Mouse (Mus musculus): Measurements from ENCODE around the gene Tirap. TPM values are rescaled to one million over a fixed set of nuclear protein-coding genes. Genes with fewer than 3 reads are reported as not detected.

The Tirap gene
- polyA plus RNA-seq, 1 experiment from 2014 or later, result 11.8 TPM

DNA sequence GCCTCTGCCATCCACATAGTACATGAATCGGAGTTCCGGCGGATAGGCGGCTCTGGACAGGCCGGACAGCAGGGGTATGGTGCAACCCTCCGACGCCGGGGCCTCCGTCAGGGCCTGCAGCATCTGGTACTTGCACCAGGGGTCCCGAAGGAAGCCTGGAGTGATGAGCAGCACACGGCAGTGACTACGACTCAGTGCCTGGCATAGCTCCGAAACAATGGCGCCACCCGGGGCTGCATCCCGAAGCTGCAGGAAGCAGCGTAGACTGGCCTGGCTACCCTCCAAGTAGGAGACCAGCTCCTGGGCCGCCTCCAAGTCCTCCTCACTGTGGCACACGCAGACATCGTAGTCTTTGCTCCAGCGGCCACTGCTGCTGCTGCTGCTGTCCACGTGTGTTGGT lies 11.4 kb downstream of the Tirap start:
- WGBS, result 77% methylated on average over 22 of the region's 22 CpGs
- H3K36me3 ChIP-seq, result peaks cover 45% of the 10 kb centered on the region

DNA sequence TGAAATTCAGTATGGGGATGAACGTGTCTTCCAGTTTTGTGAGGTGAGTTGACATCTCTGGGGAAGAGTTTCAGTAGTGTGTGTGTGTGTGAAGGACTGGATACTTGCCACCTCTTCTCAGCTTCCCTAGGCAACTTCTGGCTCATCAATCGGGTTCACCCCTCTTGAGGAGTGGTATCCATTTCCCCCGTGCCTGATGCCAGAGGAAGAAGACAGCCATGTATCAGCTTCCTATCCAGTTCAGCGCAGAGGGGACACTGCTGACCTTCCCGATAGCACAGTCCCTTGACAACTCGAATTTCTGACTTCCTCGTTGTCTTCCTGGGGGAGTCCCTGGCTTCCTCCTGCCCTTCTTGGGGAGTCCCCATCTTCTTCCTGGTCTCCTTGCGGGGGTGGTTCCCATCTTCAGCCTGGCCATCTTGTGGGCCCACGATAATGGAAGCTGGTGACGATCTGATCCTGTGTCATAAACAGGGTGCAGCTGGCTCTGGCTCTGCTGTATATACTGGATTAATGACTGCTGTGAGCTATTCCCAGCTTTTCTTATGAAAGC lies 12.7 kb downstream of the Tirap start:
- WGBS, result 85% methylated on average over 10 of the region's 10 CpGs
- Histone ChIP-seq H3K27me3 (replicated peaks) (no peaks in the 10 kb centered on the region), H3K36me3 (peaks cover 45% of the 10 kb centered on the region)

More for the DNA sequence above, 11.4 kb downstream of the Tirap start:
- peak; percentile 51; the same call in 1 of the 2 replicates for ATAC-seq (ENCODE audit: insufficient number of reproducible peaks, low FRiP score)
- Histone ChIP-seq H3K4me2 (no peak overlapping the region), H3K27ac (ENCODE audit: poor library complexity, severe bottlenecking) (no peak overlapping the region), H3K4me1 (replicated peaks) (no peaks in the 10 kb centered on the region; the same call in 1 of the 2 replicates), H3K9me3 (replicated peaks) (no peaks in the 10 kb centered on the region), H3K27me3 (replicated peaks) (no peaks in the 10 kb centered on the region), H3K4me3 (no peak overlapping the region), H3K9ac (no peak overlapping the region)

DNA sequence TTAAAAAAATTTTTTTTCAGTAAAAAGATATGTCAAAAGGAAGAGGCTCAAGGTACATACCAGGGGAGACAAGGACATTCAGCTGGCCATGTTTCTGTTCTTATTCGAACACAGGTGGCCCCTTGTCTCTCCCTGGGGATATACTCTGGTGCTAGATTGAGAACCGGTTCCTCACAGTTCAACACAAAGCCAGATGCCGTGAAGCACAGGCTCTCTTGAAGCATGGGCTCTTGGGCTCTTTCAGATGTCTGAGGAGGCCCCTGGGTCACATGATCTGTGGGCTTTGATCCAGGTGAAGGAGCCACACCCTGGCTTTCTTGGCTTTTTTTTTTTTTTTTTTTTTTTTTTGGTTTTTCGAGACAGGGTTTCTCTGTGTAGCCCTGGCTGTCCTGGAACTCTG lies 13.7 kb downstream of the Tirap start:
- H3K4me1 ChIP-seq (replicated peaks), result no peaks in the 10 kb centered on the region; the same call in 1 of the 2 replicates
- no peak overlapping the region for H3K4me3 ChIP-seq
- WGBS, result 84% methylated on average over 3 of the region's 4 CpGs
- no peak overlapping the region for H3K9ac ChIP-seq
- H3K4me2 ChIP-seq, result no peak overlapping the region
- no peaks in the 10 kb centered on the region for H3K9me3 ChIP-seq (replicated peaks)
- peaks cover 42% of the 10 kb centered on the region for H3K36me3 ChIP-seq
- H3K27ac ChIP-seq (ENCODE audit: poor library complexity, severe bottlenecking), result no peak overlapping the region
- no peaks in the 10 kb centered on the region for H3K27me3 ChIP-seq (replicated peaks)
- no peak for ATAC-seq (ENCODE audit: insufficient number of reproducible peaks, low FRiP score)

More for the DNA sequence above, 12.7 kb downstream of the Tirap start:
- H3K9ac ChIP-seq, result no peak overlapping the region
- no peaks in the 10 kb centered on the region for H3K9me3 ChIP-seq (replicated peaks)
- no peaks in the 10 kb centered on the region; the same call in 1 of the 2 replicates for H3K4me1 ChIP-seq (replicated peaks)
- no peak overlapping the region for H3K27ac ChIP-seq (ENCODE audit: poor library complexity, severe bottlenecking)
- no peak for ATAC-seq (ENCODE audit: insufficient number of reproducible peaks, low FRiP score)
- no peak overlapping the region for H3K4me3 ChIP-seq
- no peak overlapping the region for H3K4me2 ChIP-seq

DNA sequence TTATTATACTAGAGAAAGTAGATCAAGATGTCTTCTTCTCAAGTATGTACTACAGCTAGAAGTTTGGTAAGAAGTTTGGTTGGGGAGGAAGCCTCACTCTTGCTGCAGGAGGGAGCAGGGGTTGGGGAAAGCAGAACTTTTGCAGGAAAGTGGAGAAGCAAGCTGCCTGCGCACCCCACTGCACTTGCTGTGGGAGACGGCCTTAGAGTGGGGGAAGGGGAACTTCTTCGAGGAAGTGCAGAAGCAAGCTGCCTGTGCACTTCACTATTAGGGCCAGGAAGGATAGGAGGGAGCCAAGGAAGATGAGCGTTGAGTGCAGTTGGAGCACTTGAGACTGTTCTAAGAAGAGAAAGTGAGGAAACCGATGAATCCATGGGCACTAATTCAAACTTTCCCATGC lies 16.7 kb downstream of the Tirap start:
- H3K9me3 ChIP-seq (replicated peaks), result no peaks in the 10 kb centered on the region
- H3K9ac ChIP-seq, result no peak overlapping the region

DNA sequence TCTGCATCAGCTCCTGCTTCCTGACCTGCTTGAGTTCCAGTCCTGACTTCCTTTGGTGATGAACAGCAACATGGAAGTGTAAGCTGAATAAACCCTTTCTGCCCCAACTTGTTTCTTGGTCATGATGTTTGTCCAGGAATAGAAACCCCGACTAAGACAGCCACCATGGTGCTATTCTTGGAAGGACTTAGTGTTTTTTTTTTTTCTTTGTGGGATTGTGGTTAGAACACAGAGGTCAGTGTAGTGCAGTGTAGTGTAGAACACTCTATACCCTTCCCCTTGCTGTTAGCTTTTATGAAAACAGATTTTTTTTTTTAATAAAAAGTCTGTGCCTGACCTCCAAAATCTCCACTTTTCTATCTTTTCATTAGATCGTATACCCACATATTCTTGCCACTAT lies 17.3 kb downstream of the Tirap start:
- no peaks in the 10 kb centered on the region for H3K27me3 ChIP-seq (replicated peaks)
- H3K4me1 ChIP-seq (replicated peaks), result no peaks in the 10 kb centered on the region
- H3K9me3 ChIP-seq (replicated peaks), result no peaks in the 10 kb centered on the region
- H3K36me3 ChIP-seq, result peaks cover 14% of the 10 kb centered on the region
- no peak for ATAC-seq (ENCODE audit: insufficient number of reproducible peaks, low FRiP score)
- no peak overlapping the region for H3K27ac ChIP-seq (ENCODE audit: poor library complexity, severe bottlenecking)
- no peak overlapping the region for H3K4me2 ChIP-seq
- WGBS, result 66% methylated on average over 2 of the region's 2 CpGs
- no peak overlapping the region for H3K9ac ChIP-seq
- H3K4me3 ChIP-seq, result no peak overlapping the region

More for the DNA sequence above, 16.7 kb downstream of the Tirap start:
- no peak overlapping the region for H3K4me2 ChIP-seq
- H3K4me3 ChIP-seq, result no peak overlapping the region
- ATAC-seq (ENCODE audit: insufficient number of reproducible peaks, low FRiP score), result no peak
- no peak overlapping the region for H3K27ac ChIP-seq (ENCODE audit: poor library complexity, severe bottlenecking)
- peaks cover 19% of the 10 kb centered on the region for H3K36me3 ChIP-seq
- no peaks in the 10 kb centered on the region for H3K4me1 ChIP-seq (replicated peaks)
- WGBS, result 64% methylated on average over 5 of the region's 5 CpGs
- no peaks in the 10 kb centered on the region for H3K27me3 ChIP-seq (replicated peaks)

DNA sequence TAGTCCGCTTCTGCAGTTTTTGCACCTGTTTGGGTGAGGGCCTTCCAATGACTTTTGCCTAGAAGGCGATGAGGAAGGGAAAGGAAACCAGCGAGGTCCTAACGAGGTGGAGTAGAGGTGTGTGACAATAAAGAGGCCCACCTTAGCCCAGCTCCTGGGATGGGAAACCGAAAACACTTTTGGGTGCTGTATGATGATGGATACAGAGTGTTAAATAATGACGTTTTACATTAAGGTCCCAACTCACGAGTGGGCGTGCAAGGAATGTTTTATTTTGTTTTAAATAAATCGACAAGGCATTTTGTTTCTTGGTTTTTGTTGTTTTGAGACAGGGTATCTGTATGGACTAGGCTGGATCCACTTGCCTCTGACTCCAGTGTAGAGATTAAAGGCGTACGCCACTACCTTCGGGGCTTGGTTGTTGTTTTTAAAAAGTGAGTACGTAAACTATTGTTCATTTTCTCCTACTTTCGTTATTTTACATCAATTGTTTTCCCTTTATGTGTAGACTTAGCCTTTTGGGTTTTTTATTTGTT lies 23.9 kb downstream of the Tirap start:
- H3K9me3 ChIP-seq (replicated peaks), result no peaks in the 10 kb centered on the region
- H3K4me1 ChIP-seq (replicated peaks), result 0 out of 2 replicates have a peak, but pooled peaks cover 8% of the 10 kb centered on the region
- H3K4me3 ChIP-seq, result peak overlapping the region; percentile 74
- WGBS, result 48% methylated on average over 14 of the region's 14 CpGs
- no peak overlapping the region; the same call in 1 of the 2 replicates for H3K9ac ChIP-seq
- peak overlapping the region; percentile 85 for H3K4me2 ChIP-seq
- no peaks in the 10 kb centered on the region for H3K36me3 ChIP-seq
- no peak overlapping the region for H3K27ac ChIP-seq (ENCODE audit: poor library complexity, severe bottlenecking)
- ATAC-seq (ENCODE audit: insufficient number of reproducible peaks, low FRiP score), result no peak; the same call in 1 of the 2 replicates
- H3K27me3 ChIP-seq (replicated peaks), result no peaks in the 10 kb centered on the region

DNA sequence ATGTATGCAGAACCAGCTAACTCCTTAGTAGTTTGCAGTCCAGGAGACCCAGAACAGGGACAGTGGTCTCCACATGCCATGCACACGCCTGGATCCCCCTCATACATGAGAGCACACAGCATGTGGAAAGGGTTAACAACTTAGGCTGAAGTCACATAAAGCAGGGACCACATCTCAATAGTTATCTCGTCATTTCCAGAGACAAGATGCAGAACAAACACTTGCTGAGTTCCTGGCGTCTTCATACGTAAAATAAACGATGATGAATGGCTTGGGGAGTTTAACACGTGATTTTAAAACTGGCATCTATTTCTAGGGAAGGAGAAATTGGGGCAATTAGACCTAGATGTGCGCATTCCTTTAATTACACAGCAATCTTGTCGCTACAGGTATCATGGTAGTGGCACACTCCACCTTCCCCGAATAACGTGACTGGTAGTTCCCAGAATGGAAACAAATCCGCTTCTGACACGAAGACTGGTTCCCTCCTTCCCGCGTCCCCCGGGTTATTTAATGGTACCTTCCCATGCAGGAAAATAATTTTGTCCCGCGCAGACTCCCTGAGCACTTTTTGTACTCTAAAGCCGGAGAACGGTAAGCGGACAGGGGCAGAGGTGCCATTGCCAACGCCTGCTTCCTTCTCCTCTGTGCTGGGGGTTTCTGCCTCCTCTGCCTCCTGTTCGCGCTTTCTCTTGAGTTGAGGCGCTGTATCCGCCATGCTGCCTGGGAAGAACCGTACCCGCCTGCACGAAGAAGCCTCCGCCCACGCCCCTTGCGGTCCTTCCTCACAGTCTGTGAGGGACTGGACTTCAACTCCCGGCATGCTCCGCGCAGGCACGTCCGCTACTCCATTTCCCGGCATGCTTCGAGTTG lies 24.6 kb downstream of the Tirap start, which contains the start of gene Dcps:
TSS of gene Dcps (minus strand) at position 811 of the 873 bp plus-strand sequence.
- Histone ChIP-seq H3K4me3 (peak within 1 kb of the TSS; percentile 74), H3K27ac (ENCODE audit: poor library complexity, severe bottlenecking) (peak within 1 kb of the TSS; percentile 85), H3K4me2 (peak within 1 kb of the TSS; percentile 85), H3K9me3 (replicated peaks) (no peaks in the 10 kb centered on the region), H3K27me3 (replicated peaks) (no peaks in the 10 kb centered on the region), H3K9ac (peak within 1 kb of the TSS; percentile 73), H3K4me1 (replicated peaks) (0 out of 2 replicates have a peak, but pooled peaks cover 8% of the 10 kb centered on the region), H3K36me3 (peaks cover 6% of the 10 kb centered on the region)
- ATAC-seq (ENCODE audit: insufficient number of reproducible peaks, low FRiP score), result peak; percentile 96
- WGBS, result under 1% methylated on average over 38 of the region's 38 CpGs

DNA sequence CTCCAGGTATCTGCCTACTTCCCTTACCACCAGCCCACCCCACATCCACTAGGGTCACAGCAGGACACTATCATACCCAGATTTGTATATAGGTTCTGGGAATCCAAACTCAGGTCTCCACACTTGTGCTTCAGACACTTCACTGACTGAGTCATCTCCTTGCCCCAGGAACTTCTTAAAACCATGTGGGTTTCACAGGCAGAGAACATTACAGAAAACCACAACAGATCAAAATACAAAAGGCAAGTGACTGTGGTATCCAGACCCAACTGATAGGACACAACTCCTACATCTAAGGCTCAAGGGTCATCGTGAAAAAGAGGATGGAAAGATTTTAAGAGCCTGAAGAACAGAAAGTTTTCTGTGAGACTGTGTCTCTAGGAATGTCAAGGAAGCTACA lies 26.8 kb downstream of the Tirap start:
- Histone ChIP-seq H3K9ac (no peak overlapping the region), H3K27me3 (replicated peaks) (no peaks in the 10 kb centered on the region), H3K4me3 (no peak overlapping the region), H3K36me3 (peaks cover 14% of the 10 kb centered on the region), H3K4me1 (replicated peaks) (0 out of 2 replicates have a peak, but pooled peaks cover 8% of the 10 kb centered on the region), H3K9me3 (replicated peaks) (no peaks in the 10 kb centered on the region), H3K27ac (ENCODE audit: poor library complexity, severe bottlenecking) (no peak overlapping the region), H3K4me2 (no peak overlapping the region)
- no peak for ATAC-seq (ENCODE audit: insufficient number of reproducible peaks, low FRiP score)
- 70% methylated on average over 1 of the region's 1 CpGs for WGBS

DNA sequence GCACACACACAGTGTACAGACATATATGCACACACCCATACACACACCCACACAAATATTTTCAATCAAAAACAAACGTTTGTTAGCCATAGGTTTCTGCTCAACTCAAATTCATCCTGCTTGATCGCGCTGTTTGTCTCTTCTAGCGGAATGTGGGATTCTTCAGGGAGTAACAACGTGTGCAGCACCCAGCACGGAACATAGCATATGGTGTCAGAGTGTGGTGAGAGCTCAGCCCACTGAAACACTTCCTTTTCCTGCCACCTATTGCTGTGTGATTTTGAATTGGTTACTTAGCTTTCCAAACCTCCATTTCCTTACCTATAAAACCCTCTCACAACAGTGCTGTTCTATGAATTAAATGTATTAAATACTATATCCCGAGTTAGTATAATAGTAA lies 30.0 kb downstream of the Tirap start:
- Histone ChIP-seq H3K9me3 (replicated peaks) (no peaks in the 10 kb centered on the region), H3K9ac (no peak overlapping the region), H3K4me3 (no peak overlapping the region), H3K27me3 (replicated peaks) (no peaks in the 10 kb centered on the region), H3K4me1 (replicated peaks) (0 out of 2 replicates have a peak, but pooled peaks cover 6% of the 10 kb centered on the region), H3K36me3 (peaks cover 22% of the 10 kb centered on the region), H3K4me2 (no peak overlapping the region), H3K27ac (ENCODE audit: poor library complexity, severe bottlenecking) (no peak overlapping the region)
- ATAC-seq (ENCODE audit: insufficient number of reproducible peaks, low FRiP score), result no peak
- WGBS, result 89% methylated on average over 7 of the region's 7 CpGs

DNA sequence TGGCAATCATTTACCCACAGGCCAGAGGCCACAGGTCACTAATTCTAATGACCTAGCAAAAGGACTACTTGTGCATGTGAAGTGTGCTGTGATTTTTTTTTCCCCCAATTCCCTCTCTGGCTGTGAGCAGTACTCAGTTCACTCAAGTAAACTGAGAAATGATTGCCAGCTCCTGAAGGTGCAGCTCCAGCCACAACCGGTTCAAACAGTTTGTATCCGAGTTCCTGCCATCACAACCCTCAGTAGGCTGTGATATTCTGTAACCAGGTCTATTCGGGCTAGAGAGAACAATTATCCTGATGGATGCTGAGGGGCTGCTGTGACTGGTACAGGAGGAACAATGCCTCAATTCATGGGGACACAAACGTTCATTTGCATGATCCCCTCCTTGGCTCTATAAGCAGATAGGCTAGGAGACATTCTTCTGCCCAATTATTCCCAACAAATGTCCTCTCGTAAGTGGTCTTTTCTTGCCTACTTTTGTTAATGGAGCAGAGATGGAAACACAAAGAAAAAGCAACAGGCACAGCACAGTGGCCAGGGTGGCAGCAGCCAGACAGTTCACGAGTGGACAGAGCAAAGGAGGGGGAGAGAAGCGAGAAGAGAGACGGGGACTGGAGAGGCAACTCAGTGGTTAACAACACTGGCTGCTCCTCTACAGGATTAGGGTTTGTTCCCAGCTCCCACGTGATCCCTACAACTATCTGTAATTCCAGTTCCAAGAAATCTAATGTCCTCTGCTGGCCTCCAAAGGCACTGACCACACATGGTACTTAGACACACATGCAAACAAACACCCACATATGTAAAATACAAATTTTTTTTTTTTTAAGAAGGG lies 33.1 kb downstream of the Tirap start:
- WGBS, result 66% methylated on average over 9 of the region's 9 CpGs
- Histone ChIP-seq H3K36me3 (peaks cover 22% of the 10 kb centered on the region), H3K4me2 (no peak overlapping the region), H3K4me1 (replicated peaks) (no peaks in the 10 kb centered on the region), H3K9ac (no peak overlapping the region), H3K27ac (ENCODE audit: poor library complexity, severe bottlenecking) (no peak overlapping the region), H3K4me3 (no peak overlapping the region), H3K9me3 (replicated peaks) (no peaks in the 10 kb centered on the region), H3K27me3 (replicated peaks) (no peaks in the 10 kb centered on the region)
- no peak for ATAC-seq (ENCODE audit: insufficient number of reproducible peaks, low FRiP score)

Measured in heart, embryonic 12.5 days (tissue).